Comparison of ENCODE assay signal across 19 mouse cellular contexts in genomic region chr2:130036846-130037245, GRCm38 (mm10). TPM values are rescaled to one million over a fixed set of nuclear protein-coding genes. Genes with fewer than 3 reads are reported as not detected.
DNase-seq lines count a peak whose midpoint lies in the region; ATAC-seq lines count a peak whose summit lies in the region.
"Had no signal": no experiment of that assay in that cellular context is flagged by ENCODE, and none has a peak within 500 bp of the region (broad histone marks: within the 10 kb centered on the region; RNA-seq: fewer than 3 reads in every experiment).

No protein-coding gene starts in this region.

- no peak overlapping the region for H3K4me3 ChIP-seq in heart, embryonic 10.5 days
- H3K4me3 ChIP-seq in midbrain, embryonic 16.5 days (ENCODE audit: low read depth, low read length), result no peak overlapping the region
- H3K4me3 ChIP-seq in midbrain, embryonic 13.5 days (replicated peaks), result no peak overlapping the region
- H3K4me3 ChIP-seq: embryonic facial prominence, embryonic 13.5 days; gastrocnemius, adult 2 months; hindbrain, embryonic 13.5 days; intestine, embryonic 15.5 days had no signal

- H3K9me3 ChIP-seq in heart, embryonic 10.5 days, result no peaks in the 10 kb centered on the region
- H3K9me3 ChIP-seq in midbrain, embryonic 16.5 days (replicated peaks; ENCODE audit: control insufficient read depth, low read length, poor library complexity, severe bottlenecking), result no peaks in the 10 kb centered on the region
- no peaks in the 10 kb centered on the region for H3K9me3 ChIP-seq in midbrain, embryonic 13.5 days
- H3K9me3 ChIP-seq: embryonic facial prominence, embryonic 13.5 days; hindbrain, embryonic 13.5 days; intestine, embryonic 15.5 days had no signal

- no peaks in the 10 kb centered on the region for H3K27me3 ChIP-seq in heart, embryonic 10.5 days (ENCODE audit: insufficient read depth, poor library complexity, severe bottlenecking)
- H3K27me3 ChIP-seq in midbrain, embryonic 16.5 days (ENCODE audit: control insufficient read depth, insufficient read depth, low read depth, low read length), result no peaks in the 10 kb centered on the region
- H3K27me3 ChIP-seq in midbrain, embryonic 13.5 days, result no peaks in the 10 kb centered on the region
- H3K27me3 ChIP-seq: embryonic facial prominence, embryonic 13.5 days; hindbrain, embryonic 13.5 days; intestine, embryonic 15.5 days had no signal

- no peaks in the 10 kb centered on the region for H3K36me3 ChIP-seq in heart, embryonic 10.5 days
- no peaks in the 10 kb centered on the region for H3K36me3 ChIP-seq in midbrain, embryonic 16.5 days (ENCODE audit: control insufficient read depth, insufficient read depth, low read length)
- no peaks in the 10 kb centered on the region for H3K36me3 ChIP-seq in midbrain, embryonic 13.5 days
- H3K36me3 ChIP-seq: embryonic facial prominence, embryonic 13.5 days; hindbrain, embryonic 13.5 days; intestine, embryonic 15.5 days had no signal

- H3K4me2 ChIP-seq in midbrain, embryonic 16.5 days (ENCODE audit: low read length), result no peak overlapping the region
- H3K4me2 ChIP-seq in midbrain, embryonic 13.5 days (replicated peaks), result no peak overlapping the region
- H3K4me2 ChIP-seq: embryonic facial prominence, embryonic 13.5 days; hindbrain, embryonic 13.5 days; intestine, embryonic 15.5 days had no signal

- ATAC-seq in midbrain, embryonic 16.5 days, result 0 out of 2 replicates have a peak, but pooled peaks have one; percentile 53
- ATAC-seq in midbrain, embryonic 13.5 days, result no peak
- ATAC-seq in megakaryocyte, adult 5-6 weeks (ENCODE audit: poor library complexity, severe bottlenecking), result no peak
- ATAC-seq: intestine, embryonic 15.5 days had no signal

- no peak overlapping the region for H3K9ac ChIP-seq in midbrain, embryonic 16.5 days (ENCODE audit: low read depth, low read length)
- no peak overlapping the region for H3K9ac ChIP-seq in midbrain, embryonic 13.5 days (replicated peaks)
- H3K9ac ChIP-seq: embryonic facial prominence, embryonic 13.5 days; hindbrain, embryonic 13.5 days; intestine, embryonic 15.5 days had no signal

- no peak overlapping the region for H3K27ac ChIP-seq in heart, embryonic 10.5 days
- H3K27ac ChIP-seq in midbrain, embryonic 16.5 days (ENCODE audit: low read length), result no peak overlapping the region; the same call in 1 of the 2 replicates
- H3K27ac ChIP-seq in midbrain, embryonic 13.5 days, result no peak overlapping the region
- H3K27ac ChIP-seq: embryonic facial prominence, embryonic 13.5 days; gastrocnemius, adult 2 months; hindbrain, embryonic 13.5 days; intestine, embryonic 15.5 days had no signal

- WGBS in heart, embryonic 10.5 days, result 75% methylated on average over 8 of the region's 8 CpGs
- 44% methylated on average over 8 of the region's 8 CpGs for WGBS in midbrain, embryonic 16.5 days
- WGBS in midbrain, embryonic 13.5 days, result 61% methylated on average over 8 of the region's 8 CpGs

- H3K4me1 ChIP-seq in heart, embryonic 10.5 days, result 0 out of 2 replicates have a peak, but pooled peaks cover 9% of the 10 kb centered on the region
- peaks cover 7% of the 10 kb centered on the region; the same call in 1 of the 2 replicates for H3K4me1 ChIP-seq in midbrain, embryonic 16.5 days (ENCODE audit: control insufficient read depth, insufficient read depth, low read length)
- H3K4me1 ChIP-seq in midbrain, embryonic 13.5 days (replicated peaks), result no peaks in the 10 kb centered on the region
- H3K4me1 ChIP-seq: embryonic facial prominence, embryonic 13.5 days; intestine, embryonic 15.5 days had no signal

- DNase-seq in cerebellum, postnatal 14 days, result peak; percentile 29 to 51
- no peak for DNase-seq in cerebellum, adult 11-12 months
- peak; percentile 10 for DNase-seq in heart, embryonic 10.5 days (ENCODE audit: low spot score)
- no peak for DNase-seq in heart, adult 9 months (ENCODE audit: low spot score in 2 of 2)
- DNase-seq: adrenal gland, postnatal 10 days; cerebellum, postnatal 36 days; gastrocnemius, adult 2 months; gastrocnemius, postnatal 25 days; heart, postnatal 4 days had no signal

RNA-seq across cellular contexts. Expression of gene Tgm3, which starts 24.7 kb away (rescaled TPM):
- not detected in 2 replicates for polyA plus RNA-seq in heart, embryonic 10.5 days (2016; fragmentation: Nextera tagmentation; extraction: Ambion mirVana)
- not detected in 2 replicates for polyA plus RNA-seq in midbrain, embryonic 16.5 days (2015; fragmentation: Nextera tagmentation; extraction: Ambion mirVana)
- not detected in 2 replicates for polyA plus RNA-seq in midbrain, embryonic 13.5 days (2015; fragmentation: Nextera tagmentation; extraction: Ambion mirVana)
- total RNA-seq in megakaryocyte, adult 5-6 weeks (2015), result 1.1 and 1.4 TPM in 2 replicates
- 0.37 and 1.1 TPM in 2 replicates for total RNA-seq in megakaryocyte, adult 5-6 weeks (2017)
- total RNA-seq: gastrocnemius, adult 2 months; gastrocnemius, postnatal 25 days; heart, adult 8-10 months; MEL had no signal
- polyA plus RNA-seq: C2C12; heart, embryonic 14.5 days; hindbrain, embryonic 13.5 days; intestine, embryonic 15.5 days had no signal

Comparison
In these comparisons a context has a peak if more than half of its experiments do, and no peak if none do; other contexts are left out.
1. DNase-seq: peak in cerebellum, postnatal 14 days (2 of 2) and heart, embryonic 10.5 days (single experiment); none in cerebellum, adult 11-12 months (single experiment) and heart, adult 9 months (0 of 2).